Mouse (Mus musculus): ENCODE data around the gene Brox. TPM values are rescaled to one million over a fixed set of nuclear protein-coding genes. Genes with fewer than 3 reads are reported as not detected.
"Not testable (repeated sequence)": the region's sequence is repeated elsewhere in the genome, so short reads cannot be mapped to it uniquely, and the experiment has no call there.

Brox gene
- 29.8 and 35.1 TPM in 2 replicates for polyA plus RNA-seq (2016; fragmentation: Nextera tagmentation; extraction: Ambion mirVana)

- Histone ChIP-seq H3K27me3 (ENCODE audit: low read depth, poor library complexity, severe bottlenecking) (no peaks in the 10 kb centered on the region), H3K27ac (peak within 1 kb of the TSS; percentile 79), H3K4me1 (no peaks in the 10 kb centered on the region), H3K36me3 (peaks cover 20% of the 10 kb centered on the region), H3K4me3 (peak within 1 kb of the TSS; percentile 60), H3K9me3 (replicated peaks) (no peaks in the 10 kb centered on the region)
- WGBS = under 1% methylated on average over 39 of the region's 39 CpGs
- peak; percentile 97 for DNase-seq (ENCODE audit: low spot score)
These were observed at the start of gene Brox for GRCm38 (mm10) chr1:183296877-183297383. Brox (minus strand) TSS chr1:183297269.

GRCm38 (mm10) chr1:183345817-183346195 is 48.7 kb upstream of the Brox start:
- H3K4me3 ChIP-seq = peak overlapping the region; percentile 96
- H3K27ac ChIP-seq = peak overlapping the region; percentile 83
- H3K4me1 ChIP-seq = peaks cover 12% of the 10 kb centered on the region
- WGBS = 7% methylated on average over 10 of the region's 10 CpGs
- H3K9me3 ChIP-seq (replicated peaks) = no peaks in the 10 kb centered on the region
- peaks cover 65% of the 10 kb centered on the region for H3K36me3 ChIP-seq
- H3K27me3 ChIP-seq (ENCODE audit: low read depth, poor library complexity, severe bottlenecking) = no peaks in the 10 kb centered on the region
- DNase-seq (ENCODE audit: low spot score) = no peak

- Histone ChIP-seq H3K27me3 (ENCODE audit: low read depth, poor library complexity, severe bottlenecking) (no peaks in the 10 kb centered on the region), H3K36me3 (peaks cover 63% of the 10 kb centered on the region), H3K4me3 (peak overlapping the region; percentile 96), H3K27ac (peak overlapping the region; percentile 83), H3K9me3 (replicated peaks) (no peaks in the 10 kb centered on the region), H3K4me1 (peaks cover 12% of the 10 kb centered on the region)
- DNase-seq (ENCODE audit: low spot score) = peak; percentile 88
- 1% methylated on average over 72 of the region's 72 CpGs for WGBS
These were observed 48.1 kb upstream of the Brox start for GRCm38 (mm10) chr1:183344886-183345816.

- Histone ChIP-seq H3K4me1 (peaks cover 12% of the 10 kb centered on the region), H3K36me3 (peaks cover 61% of the 10 kb centered on the region)
- H3K9me3 ChIP-seq (replicated peaks); H3K27ac ChIP-seq; DNase-seq (ENCODE audit: low spot score); H3K27me3 ChIP-seq (ENCODE audit: low read depth, poor library complexity, severe bottlenecking); H3K4me3 ChIP-seq: not testable (repeated sequence)
- 88% methylated on average over 1 of the region's 1 CpGs for WGBS
These were observed 45.8 kb upstream of the Brox start for GRCm38 (mm10) chr1:183342902-183343301.

- H3K27me3 ChIP-seq (ENCODE audit: low read depth, poor library complexity, severe bottlenecking) = no peaks in the 10 kb centered on the region
- WGBS = 93% methylated on average over 8 of the region's 8 CpGs
- H3K27ac ChIP-seq = no peak overlapping the region
- DNase-seq (ENCODE audit: low spot score) = peak; percentile 25
- no peaks in the 10 kb centered on the region for H3K4me1 ChIP-seq
- H3K9me3 ChIP-seq (replicated peaks) = no peaks in the 10 kb centered on the region
- peaks cover 99% of the 10 kb centered on the region for H3K36me3 ChIP-seq
- no peak overlapping the region for H3K4me3 ChIP-seq
These were observed 30.1 kb upstream of the Brox start for GRCm38 (mm10) chr1:183327171-183327570.

- WGBS = 96% methylated on average over 6 of the region's 6 CpGs
- Histone ChIP-seq H3K27me3 (ENCODE audit: low read depth, poor library complexity, severe bottlenecking) (no peaks in the 10 kb centered on the region), H3K4me1 (no peaks in the 10 kb centered on the region), H3K4me3 (no peak overlapping the region), H3K36me3 (peaks cover 98% of the 10 kb centered on the region), H3K27ac (no peak overlapping the region), H3K9me3 (replicated peaks) (no peaks in the 10 kb centered on the region)
- peak; percentile 26 for DNase-seq (ENCODE audit: low spot score)
These were observed 27.4 kb upstream of the Brox start for GRCm38 (mm10) chr1:183324433-183324832.

GRCm38 (mm10) chr1:183323923-183324322 is 26.9 kb upstream of the Brox start:
- Histone ChIP-seq H3K27me3 (ENCODE audit: low read depth, poor library complexity, severe bottlenecking) (no peaks in the 10 kb centered on the region), H3K36me3 (peaks cover 98% of the 10 kb centered on the region), H3K27ac (no peak overlapping the region), H3K4me3 (no peak overlapping the region), H3K9me3 (replicated peaks) (no peaks in the 10 kb centered on the region), H3K4me1 (no peaks in the 10 kb centered on the region)
- DNase-seq (ENCODE audit: low spot score) = peak; percentile 2
- WGBS = 96% methylated on average over 2 of the region's 2 CpGs

- peaks cover 97% of the 10 kb centered on the region for H3K36me3 ChIP-seq
- not testable (repeated sequence) for DNase-seq (ENCODE audit: low spot score); H3K27me3 ChIP-seq (ENCODE audit: low read depth, poor library complexity, severe bottlenecking); H3K27ac ChIP-seq; H3K4me3 ChIP-seq; H3K4me1 ChIP-seq; H3K9me3 ChIP-seq (replicated peaks)
- 91% methylated on average over 5 of the region's 5 CpGs for WGBS
These were observed 25.4 kb upstream of the Brox start for GRCm38 (mm10) chr1:183322496-183322895.

GRCm38 (mm10) chr1:183320708-183321107 is 23.6 kb upstream of the Brox start:
- Histone ChIP-seq H3K27me3 (ENCODE audit: low read depth, poor library complexity, severe bottlenecking) (no peaks in the 10 kb centered on the region), H3K4me1 (no peaks in the 10 kb centered on the region), H3K4me3 (no peak overlapping the region), H3K9me3 (replicated peaks) (no peaks in the 10 kb centered on the region), H3K36me3 (peaks cover 97% of the 10 kb centered on the region), H3K27ac (no peak overlapping the region)
- DNase-seq (ENCODE audit: low spot score) = no peak
- 92% methylated on average over 3 of the region's 3 CpGs for WGBS

- Histone ChIP-seq H3K4me1 (no peaks in the 10 kb centered on the region), H3K27me3 (ENCODE audit: low read depth, poor library complexity, severe bottlenecking) (no peaks in the 10 kb centered on the region), H3K4me3 (no peak overlapping the region), H3K27ac (no peak overlapping the region), H3K9me3 (replicated peaks) (no peaks in the 10 kb centered on the region), H3K36me3 (peaks cover 88% of the 10 kb centered on the region)
- 96% methylated on average over 2 of the region's 2 CpGs for WGBS
- DNase-seq (ENCODE audit: low spot score) = peak; percentile 29
These were observed 18.7 kb upstream of the Brox start for GRCm38 (mm10) chr1:183315783-183316182.

GRCm38 (mm10) chr1:183312076-183312475 is 15.0 kb upstream of the Brox start:
- Histone ChIP-seq H3K4me1 (no peaks in the 10 kb centered on the region), H3K4me3 (no peak overlapping the region), H3K27ac (no peak overlapping the region), H3K9me3 (replicated peaks) (no peaks in the 10 kb centered on the region), H3K36me3 (peaks cover 86% of the 10 kb centered on the region), H3K27me3 (ENCODE audit: low read depth, poor library complexity, severe bottlenecking) (no peaks in the 10 kb centered on the region)
- WGBS = 95% methylated on average over 2 of the region's 2 CpGs
- peak; percentile 7 for DNase-seq (ENCODE audit: low spot score)

- DNase-seq (ENCODE audit: low spot score); H3K27me3 ChIP-seq (ENCODE audit: low read depth, poor library complexity, severe bottlenecking); H3K4me1 ChIP-seq; H3K27ac ChIP-seq; H3K9me3 ChIP-seq (replicated peaks); H3K4me3 ChIP-seq: not testable (repeated sequence)
- peaks cover 70% of the 10 kb centered on the region for H3K36me3 ChIP-seq
- WGBS = 91% methylated on average over 2 of the region's 2 CpGs
These were observed 12.5 kb upstream of the Brox start for GRCm38 (mm10) chr1:183309601-183310000.

- Histone ChIP-seq H3K27ac (no peak overlapping the region), H3K4me3 (no peak overlapping the region), H3K27me3 (ENCODE audit: low read depth, poor library complexity, severe bottlenecking) (no peaks in the 10 kb centered on the region), H3K4me1 (no peaks in the 10 kb centered on the region), H3K9me3 (replicated peaks) (no peaks in the 10 kb centered on the region), H3K36me3 (peaks cover 63% of the 10 kb centered on the region)
- WGBS = 89% methylated on average over 1 of the region's 1 CpGs
- no peak for DNase-seq (ENCODE audit: low spot score)
These were observed 11.4 kb upstream of the Brox start for GRCm38 (mm10) chr1:183308476-183308875.

Measured in limb, embryonic 10.5 days (tissue).